Mouse (Mus musculus) lung, postnatal 36 days (tissue): Measurements from ENCODE around the gene Pawr.

Source experiments
- DNase-seq: peaks from one replicate; pipeline ENCODE4 v3.0.0; 2022; ENCODE audit warnings: mixed read lengths

The Pawr gene

DNA sequence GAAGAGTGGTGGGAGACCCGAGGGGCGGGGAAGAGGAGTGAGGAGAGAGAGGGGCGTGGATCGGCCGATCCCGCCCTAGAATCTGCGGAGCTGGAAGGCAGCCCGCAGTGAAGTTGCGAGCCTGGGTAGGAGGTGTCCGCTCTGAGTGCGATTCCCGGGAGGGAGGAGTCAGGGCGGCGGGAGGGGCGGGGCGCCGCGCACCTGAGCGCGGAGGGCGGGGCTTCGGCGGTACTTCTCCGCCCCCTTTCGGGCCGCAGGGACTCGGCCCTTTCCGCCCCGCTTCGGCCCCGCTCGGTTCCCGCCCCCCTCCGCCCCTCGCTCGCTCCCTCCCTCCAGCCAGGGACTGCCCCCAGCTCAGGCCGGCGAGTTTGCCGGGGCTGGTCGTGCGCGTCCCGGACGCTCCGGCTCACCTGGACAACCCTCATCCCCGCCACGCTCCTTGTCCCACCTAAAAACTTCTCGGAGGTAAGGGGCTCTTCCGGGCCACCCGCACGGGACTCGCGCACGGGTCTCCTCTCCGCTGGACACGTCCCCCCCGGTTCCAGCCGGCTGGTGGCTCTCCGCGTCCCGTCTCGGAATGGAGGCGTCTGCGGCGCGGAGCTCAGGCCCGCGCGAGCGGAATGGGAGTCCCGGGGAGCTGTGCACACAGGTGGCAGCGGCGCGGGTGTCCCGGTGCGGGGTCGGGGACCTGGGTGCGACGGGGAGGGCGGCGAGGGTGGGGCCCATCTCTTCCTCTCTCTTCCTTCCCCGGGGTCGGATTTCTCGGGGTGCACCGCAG is at the start of gene Pawr:
Pawr (plus strand) TSS at position 338 of the 778 bp plus-strand sequence.
- DNase-seq = peak; percentile 84

DNA sequence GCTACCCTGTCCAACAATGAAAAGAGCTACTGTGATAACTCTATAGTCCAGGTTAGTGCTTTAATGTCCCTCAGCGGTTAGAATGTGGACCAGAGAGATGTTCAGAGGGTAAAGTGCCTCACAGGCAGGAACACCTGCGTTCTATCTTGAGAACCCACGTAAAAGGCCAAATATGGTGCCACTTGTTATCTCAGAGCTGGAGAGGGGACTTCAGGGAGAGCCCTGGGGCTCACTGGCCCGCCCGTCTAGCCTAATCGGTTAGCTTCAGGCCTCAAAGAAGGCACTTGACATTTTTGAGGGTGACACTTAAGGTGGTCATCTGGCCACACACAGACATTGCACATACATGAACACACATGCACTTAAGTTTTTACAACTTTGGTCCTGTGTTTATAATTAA is 49.6 kb upstream of the Pawr start:
- DNase-seq = no peak

DNA sequence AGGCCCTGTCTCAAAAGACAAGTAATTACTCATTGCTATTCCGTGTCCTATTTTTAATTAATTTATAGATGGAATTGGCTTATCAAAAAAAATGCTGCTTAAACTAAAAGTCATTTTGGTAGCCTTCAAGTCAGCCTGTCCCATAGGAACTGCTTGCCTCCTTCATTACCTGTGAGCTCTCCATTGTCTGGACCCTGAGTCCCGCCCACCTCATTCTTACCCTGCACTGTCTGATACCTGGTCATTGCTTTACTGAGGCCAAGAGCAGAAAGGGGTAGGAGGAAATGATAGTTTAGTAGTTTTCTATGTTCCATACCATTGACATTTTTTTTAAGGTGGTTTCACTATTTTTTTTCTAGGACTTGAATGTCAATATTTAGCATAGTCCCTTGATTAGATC is 48.5 kb upstream of the Pawr start:
- no peak for DNase-seq

DNA sequence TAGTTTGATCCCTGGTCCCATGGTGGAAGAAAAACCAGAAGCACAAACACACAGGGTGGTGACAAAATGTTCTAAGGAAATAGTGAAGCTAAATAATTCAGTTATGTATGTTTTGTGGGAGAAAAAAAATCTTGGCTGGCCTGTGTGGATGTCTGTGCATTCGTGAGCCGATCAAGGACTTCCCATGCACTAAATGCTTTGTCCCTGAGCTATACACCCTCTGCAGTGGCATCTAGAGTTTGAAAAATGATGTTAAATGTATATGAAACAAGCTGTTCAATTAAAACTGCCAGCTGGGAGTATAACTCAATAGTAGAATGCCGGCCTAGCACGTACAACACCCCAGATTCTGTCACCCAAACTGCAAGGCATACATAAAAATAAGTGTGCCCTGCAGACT is 48.1 kb upstream of the Pawr start:
- DNase-seq = no peak

DNA sequence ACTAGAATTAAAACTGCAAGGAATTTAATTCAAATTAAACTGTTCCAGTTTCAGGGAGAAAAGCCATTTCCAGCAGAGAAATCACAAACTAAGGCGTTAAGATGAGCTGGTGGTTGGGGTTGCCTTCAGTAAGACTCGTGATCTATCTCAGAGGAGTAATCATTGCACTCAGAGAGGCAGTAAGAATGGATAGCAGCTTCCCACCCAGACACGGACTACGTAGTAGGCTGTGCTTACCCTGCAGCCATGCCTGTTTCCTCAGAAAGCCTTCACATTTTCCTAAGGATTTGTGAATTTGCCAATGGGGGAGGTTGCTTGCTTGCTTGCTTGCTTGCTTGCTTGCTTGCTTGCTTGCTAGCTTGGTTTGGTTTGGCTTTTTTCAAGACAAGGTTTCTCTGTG is 47.5 kb upstream of the Pawr start:
- DNase-seq = no peak

DNA sequence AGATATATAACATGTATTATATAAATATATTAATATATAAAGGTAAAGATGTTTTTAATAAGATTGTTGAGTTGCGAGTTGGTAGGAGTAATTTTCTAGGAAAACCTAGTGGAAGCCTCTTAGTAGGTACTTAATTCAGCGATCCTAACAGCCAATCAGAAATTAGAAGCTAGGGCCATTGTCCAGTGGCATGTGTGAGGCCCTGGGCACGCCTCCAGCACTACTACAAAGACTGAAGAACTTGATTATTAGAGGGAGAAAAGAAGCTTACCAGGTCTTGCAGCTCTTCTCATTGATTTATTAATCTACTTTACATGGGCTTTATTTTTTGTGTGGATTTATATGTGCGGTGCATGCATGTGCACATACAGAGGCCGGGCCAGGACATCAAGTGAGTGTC is 46.9 kb upstream of the Pawr start:
- no peak for DNase-seq

DNA sequence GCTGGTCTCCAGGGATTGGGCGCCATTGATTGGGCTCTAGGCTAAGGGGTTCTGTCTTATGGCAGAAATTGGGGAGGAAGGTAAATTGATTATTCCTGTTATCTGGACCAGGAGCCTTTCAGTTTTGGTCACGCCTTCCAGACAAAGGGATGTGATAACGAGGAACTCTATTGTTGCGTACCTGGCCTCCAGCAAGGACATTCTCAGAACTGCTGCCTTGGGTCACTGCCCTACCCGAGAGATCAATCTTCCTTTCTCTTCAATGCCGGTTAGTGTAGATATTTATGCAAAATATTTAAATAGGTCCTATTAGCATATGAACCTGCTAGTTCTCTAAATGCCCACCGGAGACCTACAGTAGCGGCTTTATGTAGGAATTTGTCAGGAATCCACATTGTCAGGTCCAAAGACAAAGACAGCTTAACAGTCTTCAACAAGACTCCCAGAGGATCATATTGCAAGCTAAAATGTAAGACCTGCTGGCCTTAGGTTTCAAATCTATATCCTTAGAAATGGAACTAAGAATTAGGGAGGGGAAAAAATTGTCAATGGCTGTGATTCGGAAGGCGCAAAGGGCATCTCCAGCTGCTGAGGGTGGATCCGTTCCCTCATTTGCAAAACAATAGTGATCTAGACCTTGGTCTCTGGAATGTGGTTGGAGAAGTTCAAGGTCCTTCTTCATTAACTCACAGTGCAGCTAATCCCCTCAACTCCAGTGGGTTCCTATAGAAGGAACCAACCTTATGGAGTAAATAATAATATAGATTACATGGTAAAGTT is 45.1 kb upstream of the Pawr start:
- no peak for DNase-seq

DNA sequence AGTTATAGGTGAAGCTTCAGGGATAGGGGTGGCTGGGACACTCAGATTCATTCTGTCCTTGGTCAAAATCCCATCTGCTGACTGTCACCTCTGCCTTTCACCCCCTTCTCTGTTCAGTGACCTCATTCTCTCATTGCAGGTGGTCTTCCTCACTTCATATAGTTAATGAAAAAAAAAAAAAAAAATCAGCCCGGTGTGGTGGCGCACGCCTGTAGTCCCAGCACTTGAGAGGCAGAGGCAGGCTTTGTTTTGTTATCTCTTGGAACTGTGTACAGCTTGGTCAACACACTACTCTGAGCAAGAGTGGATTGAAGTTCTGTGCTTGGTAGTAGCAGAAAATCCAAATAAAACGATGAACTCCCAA is 44.5 kb upstream of the Pawr start:
- no peak for DNase-seq

DNA sequence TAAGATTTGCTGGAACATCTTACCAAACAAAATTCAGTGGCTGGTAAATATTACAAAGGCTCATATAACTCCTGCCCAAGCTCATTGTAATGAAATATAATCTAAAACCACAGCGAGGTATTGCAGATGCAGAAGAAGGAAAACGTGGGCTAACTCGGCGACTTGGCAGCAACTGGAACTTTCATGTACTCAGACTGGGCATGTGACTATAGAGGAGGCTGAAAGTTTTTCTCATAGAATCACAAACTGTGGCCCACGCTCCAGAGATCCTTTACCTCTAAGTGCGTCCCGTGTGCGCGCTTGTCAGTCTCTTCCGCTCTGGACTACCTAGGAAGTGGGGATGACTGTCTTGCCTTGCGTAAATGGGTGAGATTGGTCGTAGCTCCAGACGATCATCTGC is 41.9 kb upstream of the Pawr start:
- DNase-seq = no peak

DNA sequence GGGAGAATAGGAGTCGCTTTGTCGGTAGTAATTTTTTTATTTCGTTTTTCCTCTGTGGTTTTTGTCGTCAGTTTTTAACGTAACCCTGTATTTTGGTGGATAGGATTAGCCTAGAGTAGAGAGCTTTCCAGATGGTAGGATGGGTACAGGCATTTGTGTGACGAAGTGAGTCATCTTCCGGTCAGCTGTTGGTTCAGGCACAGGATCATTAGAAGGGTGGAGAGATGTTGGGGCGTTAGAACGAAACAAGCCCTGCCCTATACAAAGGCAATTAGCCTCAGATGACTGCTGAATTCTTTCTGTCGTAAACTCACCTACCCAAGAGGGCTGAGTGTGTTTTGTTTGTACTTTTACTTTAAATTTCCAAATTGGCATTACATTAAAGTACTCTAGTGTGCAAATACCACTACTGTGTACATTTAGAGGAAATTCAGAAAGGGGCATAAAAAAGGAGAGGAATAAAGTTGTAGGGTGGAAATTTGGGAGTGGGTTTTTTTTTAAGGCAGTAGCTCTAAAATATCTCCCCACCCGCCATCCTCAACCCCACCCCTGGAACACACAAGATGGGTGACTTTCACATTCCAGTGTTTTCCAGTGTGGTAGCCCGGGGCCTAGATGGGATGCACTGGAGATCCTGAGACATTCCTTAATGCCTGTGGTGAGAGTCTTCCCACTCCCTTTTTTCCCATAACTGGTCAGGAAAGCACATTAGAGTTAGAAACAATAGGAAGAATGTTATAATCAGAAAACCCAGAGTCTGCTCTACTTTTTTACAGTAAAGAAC is 40.0 kb upstream of the Pawr start:
- DNase-seq = no peak

DNA sequence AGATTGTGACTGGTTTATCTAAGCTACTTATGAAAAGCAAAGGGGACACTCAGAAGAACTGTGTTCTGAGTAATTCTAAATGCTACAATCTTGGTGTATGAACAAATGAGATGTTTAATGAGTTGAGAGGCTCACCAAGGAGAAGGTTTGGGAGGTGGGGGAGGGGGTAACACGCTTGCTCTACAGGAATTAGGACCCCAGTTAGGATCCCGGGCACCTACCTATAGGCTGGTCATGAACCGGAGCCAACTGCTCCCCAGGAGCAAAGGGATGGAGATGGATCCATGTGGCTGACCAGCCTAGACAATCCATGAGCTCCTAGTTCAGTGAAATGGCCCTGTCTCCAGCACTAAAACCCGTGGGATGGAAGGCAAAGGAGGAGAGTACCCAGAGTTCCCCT is 39.3 kb upstream of the Pawr start:
- DNase-seq = no peak

DNA sequence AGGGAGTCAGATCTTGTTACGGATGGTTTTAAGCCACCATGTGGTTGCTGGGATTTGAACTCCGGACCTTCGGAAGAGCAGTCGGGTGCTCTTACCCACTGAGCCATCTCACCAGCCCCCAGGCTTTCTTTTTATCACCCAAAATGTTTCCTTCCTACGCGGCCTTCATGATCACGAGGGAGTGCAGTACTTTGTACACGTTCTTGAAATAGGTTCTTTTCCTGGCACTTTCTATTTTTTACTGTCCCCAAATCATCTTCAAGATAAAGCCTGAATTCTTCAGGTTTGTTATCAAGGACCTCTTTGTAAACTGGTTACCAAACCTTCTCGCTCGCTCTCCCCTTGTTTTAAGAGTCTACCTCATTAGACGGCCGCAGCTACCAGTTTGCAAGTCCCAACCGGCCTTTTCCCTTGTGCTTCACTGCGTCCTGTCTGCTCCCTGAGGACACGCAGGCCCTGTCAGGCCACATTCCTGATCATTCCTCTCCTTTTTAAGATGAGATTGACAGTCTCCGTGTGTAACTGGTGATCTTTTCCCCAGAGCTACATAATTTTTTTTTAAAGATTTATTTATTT is 38.2 kb upstream of the Pawr start:
- DNase-seq = no peak

DNA sequence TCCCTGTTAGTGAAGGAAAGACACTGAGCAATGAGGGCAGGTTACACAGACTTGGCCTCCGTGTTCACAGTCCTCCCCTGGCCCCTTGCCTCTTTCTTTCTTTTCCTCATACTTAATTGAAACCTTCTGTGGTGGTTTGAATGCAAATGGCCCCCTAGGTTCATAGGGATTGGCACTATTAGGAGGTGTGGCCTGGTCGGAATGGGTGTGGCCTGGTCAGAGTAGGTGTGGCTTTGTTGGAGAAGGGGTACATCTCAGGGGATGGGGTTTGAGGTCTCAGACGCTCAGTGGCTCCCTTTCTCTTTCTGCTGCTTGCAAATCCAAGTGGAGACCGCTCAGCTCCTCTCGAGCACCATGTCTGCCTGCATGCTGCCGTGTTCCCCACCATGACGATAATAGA is 37.2 kb upstream of the Pawr start:
- DNase-seq = no peak

DNA sequence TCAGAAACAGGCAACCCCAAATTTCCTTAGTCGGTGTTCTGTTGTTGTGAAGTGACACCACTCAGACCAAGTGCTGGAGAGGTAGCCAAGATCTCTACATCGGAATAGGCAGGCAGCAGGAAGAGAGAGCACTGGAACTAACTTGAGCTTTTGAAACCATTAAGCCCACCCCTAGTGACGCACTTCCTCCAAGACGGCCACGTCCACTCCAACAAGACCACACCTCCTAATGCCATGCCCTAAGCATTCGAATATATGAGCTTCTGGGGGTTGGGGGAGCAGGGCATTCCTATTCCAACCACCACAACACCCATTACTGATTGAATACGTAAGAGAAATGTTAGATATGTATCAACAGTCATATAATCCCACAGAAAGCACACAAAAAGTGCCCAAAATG is 35.5 kb upstream of the Pawr start:
- no peak for DNase-seq

DNA sequence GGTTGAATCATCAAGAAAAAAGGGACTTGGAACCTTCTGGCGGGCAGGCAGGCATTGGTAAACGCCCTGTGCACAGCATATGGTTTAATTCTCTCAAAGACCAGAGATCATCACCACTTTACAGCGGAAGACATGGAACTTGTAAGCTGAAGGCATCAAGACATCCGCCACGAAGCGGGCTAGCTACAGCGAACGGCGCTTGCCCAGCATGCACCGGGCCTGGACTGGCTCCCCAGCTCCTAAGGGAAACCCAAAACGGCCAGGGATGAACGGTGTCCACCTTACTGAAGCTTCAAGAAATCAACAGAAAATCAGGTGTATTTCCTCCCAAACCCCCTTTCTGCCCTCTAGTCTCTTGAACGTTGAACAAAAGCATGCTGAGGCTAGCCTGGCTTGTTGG is 33.7 kb upstream of the Pawr start:
- DNase-seq = no peak

DNA sequence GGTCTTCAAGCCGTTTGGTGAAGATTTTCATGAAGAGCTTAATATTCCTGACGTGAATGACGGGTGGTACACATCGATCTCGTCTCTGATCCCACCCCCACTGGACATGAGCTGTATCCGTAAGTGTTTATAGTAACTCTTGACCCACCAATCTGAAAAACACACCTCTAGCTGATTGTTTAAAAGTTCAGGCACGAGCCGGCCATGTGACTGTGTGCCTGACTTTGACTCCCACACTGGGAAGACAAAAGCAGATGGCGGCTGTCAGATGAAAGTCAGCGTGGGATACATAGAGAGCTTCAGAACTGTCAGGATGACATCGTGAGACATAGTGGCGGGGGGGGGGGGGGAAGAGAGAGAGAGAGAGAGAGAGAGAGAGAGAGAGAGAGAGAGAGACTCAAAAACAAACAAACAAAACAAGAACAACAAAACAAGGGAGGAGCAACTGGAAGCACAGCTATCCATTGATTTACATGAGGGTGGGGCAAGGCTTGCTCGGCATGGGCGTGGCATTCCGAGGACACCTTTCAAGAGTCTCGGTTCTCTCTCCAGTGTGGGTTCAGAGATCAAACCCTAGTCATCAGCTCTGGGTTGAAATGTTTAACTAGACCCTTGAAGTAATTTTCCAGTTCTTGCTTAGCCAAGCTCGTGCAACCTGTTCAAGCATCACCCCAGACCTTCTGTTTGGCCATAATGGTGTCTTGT is 32.9 kb upstream of the Pawr start:
- no peak for DNase-seq

DNA sequence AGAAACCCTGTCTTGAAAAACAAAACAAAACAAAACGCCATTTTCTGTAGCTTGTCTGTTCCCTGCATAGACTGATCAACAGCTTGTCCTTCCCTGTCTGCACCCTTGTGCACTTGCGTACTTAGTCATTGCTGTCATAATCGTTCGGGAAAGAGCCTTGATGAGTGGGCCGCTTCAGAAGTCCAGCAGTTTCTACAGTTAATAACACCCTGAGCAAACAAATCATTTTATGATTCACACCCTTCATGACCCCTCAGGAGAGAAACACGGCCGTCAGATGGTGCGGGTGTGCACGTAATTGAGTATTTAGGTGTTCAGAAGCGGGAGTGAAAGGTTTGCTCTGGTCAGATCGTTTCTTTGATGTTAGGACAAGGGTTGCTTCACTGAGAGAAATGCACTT is 32.1 kb upstream of the Pawr start:
- DNase-seq = peak; percentile 4

DNA sequence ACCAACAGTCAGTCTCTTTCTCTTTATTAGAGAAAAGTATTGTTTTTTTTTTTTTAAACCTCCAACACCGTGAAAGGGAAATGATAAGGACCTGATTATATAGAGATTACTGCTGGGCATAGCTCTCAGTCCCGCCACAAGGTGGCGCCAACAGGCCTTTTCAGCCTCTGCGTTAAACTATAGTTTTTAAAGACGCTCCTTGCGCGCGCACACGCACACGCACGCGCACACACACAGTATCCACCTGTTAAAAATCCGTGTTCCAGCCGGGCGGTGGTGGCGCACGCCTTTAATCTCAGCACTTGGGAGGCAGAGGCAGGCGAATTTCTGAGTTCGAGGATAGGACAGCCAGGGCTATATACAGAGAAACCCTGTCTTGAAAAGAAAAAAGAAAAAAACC is 31.1 kb upstream of the Pawr start:
- DNase-seq = peak; percentile 92

DNA sequence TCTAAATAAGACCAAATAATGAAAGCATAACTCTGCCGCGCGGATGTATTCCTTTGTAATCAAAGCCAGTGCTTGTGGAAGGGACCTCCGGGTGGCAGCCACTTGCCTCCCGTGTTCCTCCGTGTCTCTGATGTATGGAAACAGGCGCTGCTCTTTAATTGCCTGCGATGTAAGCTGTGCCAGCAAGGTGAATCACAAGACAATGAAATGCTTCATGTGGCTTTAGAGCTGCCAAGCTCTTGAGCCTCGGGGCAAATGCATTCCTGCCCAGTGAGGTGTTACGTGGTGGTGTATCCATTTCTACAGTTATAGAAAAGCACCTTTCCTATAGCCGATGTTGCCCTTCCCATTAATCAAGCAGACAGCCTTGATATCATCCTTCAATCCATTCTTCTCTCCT is 24.1 kb upstream of the Pawr start:
- DNase-seq = no peak

DNA sequence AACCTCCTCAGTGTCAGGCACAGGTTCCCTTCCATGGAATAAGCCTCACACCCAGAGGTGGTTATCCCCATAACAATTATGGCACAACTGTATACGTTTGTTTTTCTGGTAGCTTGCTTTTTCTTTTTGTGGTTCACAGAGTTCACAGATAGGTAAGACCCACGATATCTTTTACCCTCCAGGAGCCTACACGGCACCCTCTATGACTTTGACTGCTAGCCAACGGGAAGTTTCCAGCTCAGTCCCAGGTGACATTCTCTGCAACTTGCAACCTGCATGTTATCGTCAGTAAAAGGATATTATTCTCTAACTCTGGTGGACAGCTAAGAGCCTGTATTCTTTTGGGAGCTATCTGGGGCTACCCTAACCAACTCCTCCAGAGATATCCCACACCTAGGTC is 21.7 kb upstream of the Pawr start:
- no peak for DNase-seq

DNA sequence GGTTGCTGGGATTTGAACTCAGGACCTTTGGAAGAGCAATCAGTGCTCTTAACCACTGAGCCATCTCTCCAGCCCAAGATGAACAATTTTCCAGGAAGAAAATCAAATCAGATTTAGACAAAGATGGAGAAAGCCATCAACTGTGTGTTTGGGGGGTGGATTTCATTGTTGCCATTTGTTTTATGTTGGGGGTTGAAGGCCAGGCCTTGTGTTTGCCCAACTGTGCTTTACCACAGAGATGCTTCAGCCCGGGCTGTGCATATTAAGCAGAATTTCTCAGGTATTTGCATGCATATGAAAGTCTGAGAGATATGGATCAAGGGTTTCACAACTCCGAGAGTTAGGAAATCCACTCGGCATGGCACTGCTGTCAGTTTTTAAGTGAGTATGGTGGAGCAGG is 20.5 kb upstream of the Pawr start:
- no peak for DNase-seq

DNA sequence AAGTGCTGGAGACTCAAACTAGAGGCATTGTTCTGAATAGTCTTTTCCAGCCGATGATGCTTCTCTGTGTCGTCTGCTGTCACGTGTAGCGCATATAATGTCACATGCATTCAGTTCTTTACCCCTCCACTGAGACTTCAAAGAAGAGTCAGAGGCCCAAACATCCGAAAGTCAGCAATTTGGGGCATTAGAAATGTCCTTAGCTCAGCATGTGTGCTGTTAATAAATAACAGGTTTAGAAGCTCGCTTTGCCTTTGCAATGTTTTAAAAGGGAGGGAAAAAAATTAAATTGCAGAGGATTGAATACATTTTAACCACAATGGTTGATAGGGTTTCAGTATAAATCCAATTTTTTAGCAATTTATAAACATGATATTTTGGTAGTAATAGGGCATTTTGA is 18.1 kb upstream of the Pawr start:
- no peak for DNase-seq

DNA sequence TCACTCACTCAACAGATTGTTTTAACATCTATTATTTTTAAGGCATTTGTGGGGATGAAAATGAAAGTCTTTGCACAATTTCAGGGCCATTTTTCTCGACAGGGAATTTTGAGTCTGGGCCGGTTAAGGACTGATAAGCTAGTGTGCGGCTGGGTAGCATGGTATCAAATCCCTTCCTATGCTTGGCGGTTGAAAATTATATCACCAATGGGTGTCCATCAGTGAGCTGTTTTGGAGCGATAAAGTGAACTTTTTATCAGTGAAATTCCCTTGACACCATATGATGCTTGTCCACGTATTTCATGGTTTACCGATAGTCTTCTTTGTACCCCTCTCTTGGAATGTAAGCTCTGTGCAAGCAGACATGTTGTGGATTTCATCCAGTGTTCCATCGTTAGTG is 17.5 kb upstream of the Pawr start:
- DNase-seq = no peak
